Mouse (Mus musculus): ENCODE measurements at regions not wholly inside any gene's neighbourhood (a gene's known extent, or its start where the extent isn't known, plus 50 kb on each side); places are given as distances from the start of the nearest gene placed in this dataset.

GRCm38 (mm10) chrX:142537259-142537963, 143.8 kb upstream of the Tmem164 start:
- no peak for DNase-seq (ENCODE audit: low spot score in 2 of 2)

- peak; percentile 52 to 72 for DNase-seq (ENCODE audit: low spot score in 2 of 2)
Observed at GRCm38 (mm10) chrX:142540264-142540663, 140.9 kb upstream of the Tmem164 start.

GRCm38 (mm10) chrX:142552196-142552595, 129.0 kb upstream of the Tmem164 start:
- DNase-seq (ENCODE audit: low spot score in 2 of 2), result no peak

GRCm38 (mm10) chrX:142554161-142554560, 127.0 kb upstream of the Tmem164 start:
- peak; percentile 36 to 44 for DNase-seq (ENCODE audit: low spot score in 2 of 2)

GRCm38 (mm10) chrX:142557496-142557895, 123.7 kb upstream of the Tmem164 start:
- DNase-seq (ENCODE audit: low spot score in 2 of 2), result no peak

- peak; percentile 16 to 23 for DNase-seq (ENCODE audit: low spot score in 2 of 2)
Observed at GRCm38 (mm10) chrX:142560209-142560912, 120.8 kb upstream of the Tmem164 start.

- no peak for DNase-seq (ENCODE audit: low spot score in 2 of 2)
Observed at GRCm38 (mm10) chrX:142561788-142562187, 119.4 kb upstream of the Tmem164 start.

GRCm38 (mm10) chrX:142564186-142564585, 117.0 kb upstream of the Tmem164 start:
- no peak for DNase-seq (ENCODE audit: low spot score in 2 of 2)

GRCm38 (mm10) chrX:142571772-142572171, 109.4 kb upstream of the Tmem164 start:
- DNase-seq (ENCODE audit: low spot score in 2 of 2), result no peak

GRCm38 (mm10) chrX:142574022-142574421, 107.2 kb upstream of the Tmem164 start:
- DNase-seq (ENCODE audit: low spot score in 2 of 2), result no peak

- DNase-seq (ENCODE audit: low spot score in 2 of 2), result no peak
Observed at GRCm38 (mm10) chrX:142574945-142575710, 106.1 kb upstream of the Tmem164 start.

- no peak for DNase-seq (ENCODE audit: low spot score in 2 of 2)
Observed at GRCm38 (mm10) chrX:142576127-142576526, 105.1 kb upstream of the Tmem164 start.

- DNase-seq (ENCODE audit: low spot score in 2 of 2), result no peak
Observed at GRCm38 (mm10) chrX:142577449-142578081, 103.6 kb upstream of the Tmem164 start.

GRCm38 (mm10) chrX:142585281-142585680, 95.9 kb upstream of the Tmem164 start:
- DNase-seq (ENCODE audit: low spot score in 2 of 2), result no peak

GRCm38 (mm10) chrX:142599377-142599776, 81.8 kb upstream of the Tmem164 start:
- no peak for DNase-seq (ENCODE audit: low spot score in 2 of 2)

- no peak for DNase-seq (ENCODE audit: low spot score in 2 of 2)
Observed at GRCm38 (mm10) chrX:142600782-142601181, 80.4 kb upstream of the Tmem164 start.

GRCm38 (mm10) chrX:142605088-142605487, 76.1 kb upstream of the Tmem164 start:
- no peak for DNase-seq (ENCODE audit: low spot score in 2 of 2)

GRCm38 (mm10) chrX:142606595-142607205, 74.5 kb upstream of the Tmem164 start:
- no peak for DNase-seq (ENCODE audit: low spot score in 2 of 2)

GRCm38 (mm10) chrX:142616189-142616872, 64.9 kb upstream of the Tmem164 start:
- DNase-seq (ENCODE audit: low spot score in 2 of 2), result no peak

- no peak for DNase-seq (ENCODE audit: low spot score in 2 of 2)
Observed at GRCm38 (mm10) chrX:142618389-142618788, 62.8 kb upstream of the Tmem164 start.

Data from layer of hippocampus, postnatal 10 days (tissue).